Mouse (Mus musculus) cerebellum, postnatal 4 days (tissue): ENCODE results near the gene Alcam.

Experiments
- DNase-seq, 2 experiments: peaks; one replicate each; pipeline ENCODE4 v3.0.0; 2022; ENCODE audit warnings: low spot score in 2 of 2, mixed read lengths in 1 of 2

Alcam gene

DNA sequence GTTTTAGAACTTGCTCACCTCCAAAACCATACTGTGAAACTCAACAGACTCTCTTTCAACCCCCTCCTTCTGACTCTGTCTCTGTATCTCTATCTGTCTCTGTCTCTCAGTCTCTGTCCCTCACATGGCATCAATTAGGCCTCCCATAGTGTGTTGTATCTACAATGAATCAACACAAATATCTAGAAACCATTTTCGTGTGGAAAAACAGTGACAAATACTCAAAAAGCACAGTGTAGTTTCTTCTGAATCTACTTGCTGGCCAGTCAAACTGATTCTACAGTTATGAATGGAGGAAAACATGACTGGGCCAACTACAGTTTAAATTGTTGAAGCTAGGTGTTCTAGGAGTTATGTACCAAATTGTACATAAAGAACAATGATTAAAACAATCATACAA lies 10.8 kb downstream of the Alcam start:
- no peak for DNase-seq

DNA sequence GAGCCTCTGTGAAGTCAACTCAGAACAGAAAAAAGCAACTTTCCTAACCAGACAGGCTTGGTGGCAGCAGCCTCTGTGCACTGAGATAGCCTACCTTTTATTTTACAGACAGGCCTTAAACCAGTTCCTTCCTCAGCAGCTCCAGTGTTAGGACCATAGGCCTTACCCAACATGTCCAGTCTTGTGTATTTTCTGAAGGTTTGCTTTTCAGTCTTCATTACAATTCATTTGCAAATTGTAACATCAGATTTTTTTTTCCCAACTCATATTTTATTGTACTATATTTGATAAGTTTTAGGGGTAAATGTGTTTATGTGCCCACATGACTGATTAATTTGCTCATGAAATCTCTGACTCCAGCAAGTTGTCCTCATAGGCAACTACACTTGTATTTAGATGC lies 14.3 kb downstream of the Alcam start:
- DNase-seq = no peak

DNA sequence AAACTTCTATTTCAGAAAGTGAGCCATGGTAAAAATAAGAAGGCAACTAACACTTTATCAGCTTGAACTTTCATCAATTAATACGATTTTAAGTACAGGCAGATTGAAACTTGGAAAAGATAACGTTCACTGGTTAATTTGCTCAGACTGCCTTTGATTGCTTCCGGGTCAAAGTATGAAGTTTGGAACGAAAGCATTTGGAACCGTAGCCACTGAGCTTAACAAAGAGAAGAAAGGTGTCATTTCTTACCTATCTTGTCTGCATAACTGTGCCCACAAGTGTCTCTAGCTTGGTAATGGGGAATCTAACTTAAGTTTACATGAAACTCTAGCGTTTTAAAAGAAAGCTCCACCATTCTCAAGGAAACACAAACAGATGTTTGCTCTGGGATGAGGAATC lies 14.9 kb downstream of the Alcam start:
- DNase-seq = no peak

DNA sequence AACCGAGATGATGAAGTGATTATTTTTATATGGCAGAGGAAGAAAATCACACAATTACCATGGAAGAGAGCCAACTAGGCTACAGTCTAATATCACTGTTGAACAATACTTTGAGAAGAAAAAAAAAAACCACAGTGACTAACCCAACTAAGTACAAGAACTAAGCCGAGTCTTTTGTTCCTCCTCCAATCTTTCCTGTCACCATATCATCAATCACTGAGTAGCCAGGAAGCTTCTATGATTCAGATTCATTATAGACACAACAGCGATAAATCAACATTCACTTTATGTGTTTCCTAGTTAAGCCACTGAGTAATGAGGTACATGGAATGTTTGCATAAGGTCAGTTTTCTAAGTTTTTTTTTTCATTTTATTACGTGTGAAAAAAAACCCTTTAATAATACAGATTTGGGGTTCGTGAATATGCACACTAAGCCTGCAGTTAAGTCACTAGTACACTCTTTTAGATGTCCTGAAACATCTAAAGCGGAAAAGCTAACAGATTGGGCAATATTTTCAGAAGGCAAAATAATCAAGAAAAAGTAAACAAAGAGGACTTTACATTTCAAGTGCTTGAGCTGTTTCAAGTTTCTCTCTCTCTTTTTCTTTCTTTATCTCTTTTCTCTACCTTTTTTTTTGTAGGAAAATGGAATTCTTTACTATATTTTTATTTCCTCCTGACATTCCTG lies 15.5 kb downstream of the Alcam start:
- no peak for DNase-seq

DNA sequence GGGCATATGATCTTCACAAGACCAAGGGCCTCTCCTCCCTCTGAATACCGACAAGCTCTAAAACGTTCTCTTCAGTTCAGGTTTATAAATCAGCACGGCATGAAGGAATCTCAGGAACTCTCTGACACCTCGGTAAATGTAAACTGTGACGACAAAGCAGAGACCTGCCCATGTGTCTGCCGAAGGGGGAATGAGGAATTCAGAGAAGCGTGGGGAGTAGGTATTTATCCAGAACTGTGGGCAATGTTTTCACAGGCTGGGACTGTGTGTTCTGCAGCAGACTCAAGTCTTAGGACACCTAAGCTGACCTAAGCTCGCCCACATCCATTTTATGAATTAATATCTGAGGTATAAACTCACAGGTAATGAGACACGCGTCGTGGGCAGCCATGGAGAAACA lies 20.7 kb downstream of the Alcam start:
- no peak for DNase-seq

DNA sequence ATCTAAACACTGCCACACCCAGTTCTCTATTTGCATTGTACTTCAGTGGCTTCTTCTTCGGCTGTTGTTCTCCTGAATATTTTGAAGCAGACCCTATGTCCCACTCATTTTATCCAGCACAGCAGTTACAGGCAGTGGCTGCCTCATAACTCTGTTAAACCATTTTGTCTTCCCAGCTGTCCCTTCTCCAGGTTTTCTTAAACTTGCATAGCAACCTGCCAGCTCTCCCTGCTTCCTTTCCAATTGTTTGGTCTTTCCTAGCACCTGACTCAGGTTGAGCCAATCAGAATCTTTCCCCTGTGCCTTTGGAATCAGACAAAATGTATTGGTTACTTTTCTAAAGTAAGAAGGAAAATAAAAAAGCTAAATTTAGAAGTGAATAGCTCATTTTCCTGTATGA lies 21.8 kb downstream of the Alcam start:
- DNase-seq = no peak

DNA sequence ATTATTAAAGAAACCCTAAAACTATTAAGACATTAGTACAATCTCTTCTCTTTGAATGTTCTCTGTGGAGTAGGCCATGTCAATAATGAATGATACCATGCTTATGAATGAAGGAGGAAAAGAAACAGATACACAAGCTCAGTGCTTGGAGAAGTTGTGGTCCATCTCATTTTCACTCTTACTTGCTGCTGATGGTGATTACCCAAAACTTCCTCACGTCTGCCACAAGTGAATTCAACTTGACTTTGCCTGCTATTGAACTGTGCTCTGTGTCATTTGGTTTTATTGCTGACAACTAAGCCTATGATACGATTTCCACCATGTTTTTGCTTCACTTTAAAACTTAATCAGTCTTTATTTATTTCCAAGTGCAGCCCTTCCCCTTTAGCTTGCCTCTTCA lies 22.3 kb downstream of the Alcam start:
- DNase-seq = no peak

DNA sequence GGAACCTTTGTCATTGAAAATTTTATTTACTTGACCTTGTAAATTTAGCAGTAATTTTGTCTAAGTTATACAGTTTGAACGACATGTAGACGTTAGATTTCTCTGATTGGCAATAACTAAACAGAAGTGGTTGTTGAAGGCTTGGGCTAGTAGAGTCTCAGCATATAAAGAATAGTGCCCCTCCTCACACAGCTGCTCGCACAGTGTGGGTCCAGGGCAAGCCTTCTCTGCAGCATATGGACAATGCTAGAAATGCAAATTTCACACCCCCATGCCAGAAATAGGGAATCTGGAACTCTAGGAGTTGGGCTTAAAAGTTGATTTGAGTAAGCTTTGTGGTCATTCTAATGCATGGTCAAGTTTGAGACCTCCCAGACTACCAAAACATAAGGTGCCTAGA lies 23.8 kb downstream of the Alcam start:
- DNase-seq = peak in 1 of 2 experiments; percentile 18

DNA sequence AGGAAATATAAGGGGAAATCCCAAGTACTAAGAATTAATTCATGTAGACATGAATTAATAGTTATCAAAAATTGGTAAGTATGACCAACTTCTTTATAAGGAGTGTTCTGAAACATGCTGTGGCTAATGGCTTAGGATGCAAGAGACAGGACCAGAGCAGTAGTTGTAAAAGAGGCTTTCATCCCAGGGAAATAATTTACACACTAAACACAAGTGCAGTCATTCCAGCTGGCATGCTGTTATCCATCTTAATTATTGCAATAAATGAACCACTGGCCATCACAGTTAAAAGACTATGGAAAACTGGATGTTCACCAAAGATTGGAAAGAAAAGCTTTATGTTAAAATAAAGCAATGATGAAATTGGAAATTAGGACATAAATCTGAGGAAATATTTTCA lies 24.2 kb downstream of the Alcam start:
- DNase-seq = no peak

DNA sequence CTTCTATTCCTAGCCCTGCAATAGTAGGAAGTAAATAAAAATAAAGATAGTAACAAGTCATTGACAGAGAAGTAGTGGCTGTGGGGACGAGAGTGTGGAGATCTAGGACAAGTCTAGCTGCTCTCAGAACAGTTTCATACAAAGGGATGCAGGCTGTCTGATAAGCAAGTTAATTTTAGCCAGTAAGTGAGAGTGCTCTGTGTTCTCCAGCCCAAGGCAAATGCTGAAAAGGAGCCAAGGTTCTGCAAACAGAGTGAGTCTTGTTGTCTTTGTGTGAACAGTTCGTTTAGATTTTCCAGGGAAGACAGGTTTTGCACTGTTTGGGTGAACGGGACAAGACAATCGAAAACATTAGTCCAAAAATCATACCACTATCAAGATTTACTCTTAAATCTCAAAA lies 25.4 kb downstream of the Alcam start:
- DNase-seq = peak in 1 of 2 experiments; percentile 11

DNA sequence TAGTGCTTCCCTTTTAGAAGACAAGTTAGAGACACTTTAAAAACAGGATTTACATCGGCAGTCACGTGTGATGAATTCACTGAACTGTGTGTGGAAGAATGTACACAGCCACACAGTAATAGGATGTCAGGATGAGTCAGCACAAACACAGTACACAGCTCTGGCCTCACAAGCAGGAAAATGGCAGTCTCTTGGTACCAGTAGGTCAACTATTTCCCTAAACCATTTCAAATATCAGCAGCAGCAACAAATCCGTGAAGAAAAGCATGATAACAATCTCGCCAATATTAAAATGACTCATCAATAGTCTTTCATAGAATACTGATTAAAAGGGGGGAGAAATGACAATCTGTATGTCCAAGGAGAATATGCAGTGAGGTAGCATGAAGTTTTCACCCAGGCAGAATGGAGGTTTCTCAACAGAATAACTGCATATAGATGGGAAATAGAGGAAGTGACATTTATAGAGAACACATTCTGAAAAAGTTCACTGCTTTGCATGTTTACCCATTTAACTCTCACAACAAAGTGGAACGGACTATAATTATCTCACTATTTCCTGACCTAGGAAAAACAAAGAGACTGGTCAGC lies 35.2 kb downstream of the Alcam start:
- DNase-seq = no peak

DNA sequence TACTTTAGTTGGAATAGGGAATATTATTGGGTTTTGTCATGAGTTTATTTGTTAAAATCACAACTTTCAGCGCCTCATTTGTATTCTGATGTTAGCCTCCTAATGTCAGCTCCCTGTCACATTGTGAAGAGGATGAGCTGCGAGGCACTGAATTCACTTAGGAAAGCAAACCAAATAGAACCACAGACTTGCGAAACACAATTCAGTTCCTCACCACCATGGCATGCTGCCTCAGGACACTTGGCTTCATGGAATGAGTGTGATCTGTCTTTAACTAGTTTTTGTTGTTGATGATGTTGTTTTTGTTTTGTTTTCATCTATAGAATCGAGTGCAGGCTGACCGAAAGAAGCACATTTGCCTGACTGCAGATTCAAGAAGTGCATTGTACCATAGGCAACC lies 35.9 kb downstream of the Alcam start:
- no peak for DNase-seq

DNA sequence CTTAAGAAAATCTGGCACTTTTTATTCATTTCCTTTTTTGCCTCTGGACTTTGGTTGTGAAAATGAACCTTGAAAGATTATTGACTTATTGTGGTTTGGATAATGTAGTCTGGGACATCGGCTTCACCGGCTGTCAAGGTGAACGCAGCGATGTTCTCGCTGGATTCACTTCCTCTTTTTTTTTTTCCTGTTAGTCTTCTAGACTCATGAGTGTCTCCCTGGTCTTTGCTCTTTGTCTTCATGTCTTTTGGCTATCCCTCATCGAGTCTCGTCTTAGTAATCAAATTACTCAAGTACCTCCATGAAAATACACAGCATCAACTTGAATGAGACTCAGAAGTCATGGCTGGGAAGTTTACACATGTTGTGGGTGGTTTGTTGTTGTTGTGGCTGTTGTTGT lies 36.7 kb downstream of the Alcam start:
- no peak for DNase-seq

DNA sequence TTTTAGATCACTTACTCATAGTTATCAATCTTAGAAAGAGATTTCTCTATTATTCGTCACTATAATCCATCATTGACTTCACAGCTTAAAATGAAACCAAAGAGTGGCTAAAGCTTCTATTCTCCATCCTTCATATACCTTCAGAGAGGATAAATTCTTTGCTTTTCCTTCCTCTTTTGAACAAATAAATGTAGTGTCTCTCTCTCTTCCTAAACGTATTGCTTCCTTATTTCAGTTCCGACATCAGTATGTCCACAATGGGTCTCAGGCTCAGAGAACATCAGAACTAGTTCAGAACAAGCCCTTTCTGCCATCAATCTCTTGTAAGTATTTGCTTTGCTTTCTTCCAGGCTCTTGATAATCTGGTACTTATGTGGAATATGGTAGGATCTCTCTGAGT lies 40.2 kb downstream of the Alcam start:
- no peak for DNase-seq

DNA sequence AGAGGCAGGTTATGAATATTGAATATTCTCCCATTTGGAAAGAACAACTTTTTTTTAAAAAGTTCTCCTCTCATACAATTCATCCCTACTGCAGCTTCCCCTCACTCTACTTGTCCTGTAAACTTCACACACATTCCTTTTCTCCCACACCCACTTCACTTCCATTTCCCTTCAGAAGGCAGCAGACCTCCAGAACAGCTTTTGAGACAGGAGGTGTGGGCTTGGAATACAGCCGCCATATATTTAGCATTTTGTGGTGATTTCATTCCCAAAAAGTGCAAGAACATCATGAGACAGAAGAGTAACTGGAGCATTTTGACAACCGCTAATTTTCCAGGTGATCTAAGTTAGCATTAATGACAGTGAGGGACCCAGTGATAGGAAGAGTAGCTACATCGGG lies 47.8 kb downstream of the Alcam start:
- no peak for DNase-seq

DNA sequence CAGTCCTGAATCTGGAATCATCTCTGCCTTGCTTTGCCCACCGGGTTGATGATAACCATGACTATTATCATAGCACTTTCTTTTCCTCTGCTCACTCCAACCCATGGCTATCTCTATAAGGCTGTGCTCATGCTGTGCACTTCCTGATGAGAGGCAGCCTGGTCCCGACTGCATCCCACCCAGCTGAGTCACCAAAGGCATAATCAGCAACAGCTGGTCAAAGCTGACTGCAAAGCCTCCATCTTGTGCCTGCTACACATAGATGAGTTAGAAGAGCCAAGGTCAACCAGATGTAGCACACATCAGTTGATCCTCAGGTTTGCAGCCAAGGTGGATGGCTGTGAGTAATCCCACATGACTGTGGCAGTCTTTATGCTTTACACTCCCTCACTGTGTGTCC lies 48.6 kb downstream of the Alcam start:
- no peak for DNase-seq

DNA sequence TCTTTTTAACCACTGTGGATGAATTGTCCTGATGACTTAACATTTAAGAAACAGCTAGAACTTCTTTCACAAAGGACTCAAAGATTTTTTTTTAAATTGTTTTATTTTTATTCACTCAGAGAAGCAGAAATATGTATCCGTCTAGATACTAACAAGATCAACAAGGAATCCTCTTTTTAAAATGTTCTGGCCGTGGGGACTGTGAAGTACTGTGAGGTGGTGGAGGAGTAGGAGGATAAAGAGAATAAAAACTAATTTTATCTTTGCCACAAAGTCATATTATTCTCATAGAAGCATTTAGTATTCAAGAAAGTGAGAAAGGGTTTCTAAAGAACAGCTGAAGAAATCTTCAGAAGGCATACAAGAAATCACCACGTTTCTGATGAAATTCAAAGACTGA lies 54.8 kb downstream of the Alcam start:
- no peak for DNase-seq

DNA sequence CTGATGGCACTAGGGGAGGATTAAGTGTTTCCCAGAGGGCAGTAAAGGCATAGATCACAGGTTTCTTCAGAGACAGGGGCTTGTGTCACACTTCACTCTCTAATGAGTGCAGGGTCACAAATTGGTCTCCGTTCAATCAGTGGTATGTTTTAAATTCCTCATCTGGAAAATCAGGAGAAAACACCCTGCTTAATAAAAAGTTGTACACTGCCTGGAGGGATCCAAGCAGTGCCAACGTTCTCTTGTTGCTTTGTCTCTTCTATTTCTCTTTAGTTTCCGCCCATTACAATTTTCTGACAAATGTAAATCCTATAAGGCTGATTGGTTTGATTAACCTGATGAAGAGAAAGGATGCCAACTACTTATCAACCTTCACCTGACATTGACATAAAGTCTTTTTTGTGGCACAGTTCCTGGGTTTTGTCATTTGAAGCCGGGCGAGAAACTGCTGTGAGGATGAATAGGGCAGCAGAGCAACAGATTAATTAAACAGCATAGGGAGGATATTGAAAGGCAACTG lies 67.0 kb downstream of the Alcam start:
- DNase-seq = no peak

DNA sequence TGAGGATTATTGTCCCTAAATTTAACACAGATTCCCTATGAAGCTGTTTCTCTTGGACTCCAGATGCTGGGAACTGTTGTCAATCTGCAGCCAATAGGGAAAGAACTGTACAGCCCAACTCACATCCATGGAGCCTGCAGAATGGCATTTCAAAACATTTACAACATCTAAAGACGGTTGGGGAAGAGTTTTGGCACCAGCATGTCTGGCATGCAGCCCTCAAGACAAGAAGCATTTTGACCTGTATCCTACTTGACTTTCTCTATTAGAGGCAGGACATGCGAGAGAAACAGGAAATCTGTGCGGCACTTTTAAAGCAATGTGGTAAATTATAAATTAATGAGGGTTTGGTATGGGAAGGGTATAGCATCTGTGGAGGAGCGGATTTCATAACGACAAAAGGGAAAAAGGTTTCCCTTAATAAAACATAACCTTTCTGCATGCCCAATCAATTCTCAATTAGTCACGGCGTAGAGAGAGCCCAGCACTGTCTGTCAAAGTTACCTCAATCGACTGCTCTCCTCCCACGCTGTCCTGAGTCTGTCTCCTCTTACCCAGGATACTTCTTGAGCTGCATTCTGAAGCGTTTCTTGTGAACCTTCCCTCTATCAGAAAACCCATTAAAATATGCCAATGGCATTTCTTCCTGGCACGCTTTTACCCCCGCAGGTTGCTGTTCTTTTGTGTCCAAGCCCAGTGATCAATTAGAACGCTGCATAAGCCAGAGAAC lies 70.3 kb downstream of the Alcam start:
- no peak for DNase-seq

DNA sequence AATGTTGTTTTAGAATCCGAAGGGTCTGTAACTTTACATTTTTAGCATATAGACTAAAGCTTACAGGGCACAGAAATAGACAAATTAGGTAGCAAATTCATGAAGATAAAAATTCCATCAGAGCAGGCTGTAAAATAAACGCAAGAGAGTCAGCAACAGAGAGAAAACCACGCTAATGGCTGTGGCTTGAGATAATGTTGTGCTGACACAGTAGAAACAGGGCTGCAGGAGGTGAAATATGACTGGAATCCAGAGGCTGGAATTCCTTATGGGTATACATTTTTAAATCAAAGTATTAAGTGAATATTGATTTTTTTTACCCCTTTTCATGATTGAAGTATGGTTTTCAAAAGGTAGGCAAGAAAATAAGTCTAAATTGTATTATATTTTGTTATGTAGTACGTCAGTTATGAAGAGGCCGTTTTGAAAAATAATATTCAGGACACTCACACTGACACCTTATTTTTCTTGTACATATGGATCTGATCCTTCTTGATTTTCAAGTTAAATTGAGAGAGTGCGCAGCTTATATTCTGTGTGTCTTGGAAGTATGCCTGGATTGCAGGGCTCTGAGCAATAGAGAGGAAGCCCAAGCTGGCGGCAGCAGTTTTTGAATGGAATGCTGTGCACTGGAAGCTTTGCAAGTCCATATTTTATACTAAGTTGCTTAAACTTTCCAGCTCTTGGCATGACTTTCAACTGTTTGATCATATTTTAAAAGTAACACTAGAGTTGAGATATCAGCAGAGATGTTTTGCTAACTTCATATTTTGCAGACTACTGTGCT lies 74.9 kb downstream of the Alcam start:
- DNase-seq = no peak

DNA sequence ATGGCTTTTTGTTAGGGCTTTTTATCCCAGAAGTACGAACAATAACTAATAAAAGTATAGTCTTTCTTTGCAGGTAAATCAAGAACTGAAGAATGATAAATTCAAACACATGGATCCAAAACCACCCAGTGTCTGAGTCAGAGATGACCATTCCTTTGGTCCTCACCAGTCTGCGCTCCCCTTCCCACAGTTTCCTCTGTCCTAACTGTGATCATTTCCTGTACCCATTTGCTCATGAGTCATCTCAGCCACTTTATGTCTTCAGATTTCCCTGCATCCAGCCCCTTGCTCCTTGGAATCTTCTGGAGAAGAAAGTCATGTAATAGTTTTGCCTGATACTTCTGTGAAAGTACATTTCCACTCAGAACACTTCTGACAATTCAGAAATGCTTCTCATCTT lies 77.0 kb downstream of the Alcam start:
- no peak for DNase-seq

DNA sequence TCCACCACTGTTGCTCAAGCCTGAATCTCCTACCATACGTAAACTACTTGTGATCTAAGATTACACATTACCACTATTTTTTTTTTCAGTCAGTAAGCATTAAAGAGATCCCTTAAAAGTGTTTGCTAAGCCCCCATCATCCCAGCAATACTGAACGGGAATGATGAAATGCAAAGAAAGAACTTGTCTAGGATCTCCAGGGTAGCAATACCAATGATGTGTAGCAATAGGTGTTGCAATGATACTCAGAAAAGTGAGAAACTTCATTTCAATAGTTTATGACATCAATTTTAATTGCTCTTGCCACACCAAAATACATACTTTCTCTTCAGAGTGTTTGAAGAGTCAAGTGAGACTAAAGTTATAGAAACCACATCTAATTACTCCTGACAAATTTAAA lies 81.9 kb downstream of the Alcam start:
- DNase-seq = no peak
